Mouse (Mus musculus): ENCODE measurements around the gene St7. TPM values are rescaled to one million over a fixed set of nuclear protein-coding genes. Genes with fewer than 3 reads are reported as not detected.

The St7 gene
- polyA plus RNA-seq, 1 experiment from 2014 or later = 20.0 TPM

DNA sequence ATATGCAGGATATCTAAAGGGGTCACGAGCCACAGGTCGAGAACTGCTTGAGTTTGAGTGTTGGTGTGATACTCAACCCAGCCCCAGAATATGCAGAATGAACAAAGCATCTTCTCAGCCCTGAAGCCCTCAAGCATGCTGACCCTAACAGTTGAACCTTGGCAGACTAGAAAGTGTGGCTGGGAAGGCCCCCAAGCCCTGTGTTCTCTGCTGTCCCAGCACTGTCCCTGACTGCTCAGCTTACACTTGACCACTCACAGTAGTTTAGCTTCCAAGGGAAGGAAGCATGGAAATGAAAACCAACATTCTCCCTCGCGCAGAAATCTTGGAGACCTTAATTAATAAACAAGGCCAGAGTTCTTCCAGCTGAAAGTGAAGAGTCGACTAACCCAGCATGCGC is 219.6 kb downstream of the St7 start:
- no peak overlapping the region for H3K4me2 ChIP-seq (ENCODE audit: low read depth, severe bottlenecking)
- H3K36me3 ChIP-seq (ENCODE audit: control insufficient read depth, insufficient read depth, low read length) = no peaks in the 10 kb centered on the region
- ATAC-seq (ENCODE audit: insufficient number of reproducible peaks, low FRiP score, low TSS enrichment, low read depth) (no peak), DNase-seq (ENCODE audit: low spot score) (no peak)
- no peak overlapping the region for H3K9ac ChIP-seq (ENCODE audit: low read length)
- no peak overlapping the region for H3K27ac ChIP-seq (replicated peaks; ENCODE audit: low read depth, low read length)
- H3K4me1 ChIP-seq (ENCODE audit: control insufficient read depth, insufficient read depth, low read length) = no peaks in the 10 kb centered on the region
- H3K27me3 ChIP-seq (ENCODE audit: control insufficient read depth, insufficient read depth, low read length) = no peaks in the 10 kb centered on the region
- H3K4me3 ChIP-seq (ENCODE audit: low read depth, low read length) = no peak overlapping the region
- H3K9me3 ChIP-seq (ENCODE audit: control insufficient read depth, low read length) = no peaks in the 10 kb centered on the region
- 81% methylated on average over 6 of the region's 6 CpGs for WGBS

DNA sequence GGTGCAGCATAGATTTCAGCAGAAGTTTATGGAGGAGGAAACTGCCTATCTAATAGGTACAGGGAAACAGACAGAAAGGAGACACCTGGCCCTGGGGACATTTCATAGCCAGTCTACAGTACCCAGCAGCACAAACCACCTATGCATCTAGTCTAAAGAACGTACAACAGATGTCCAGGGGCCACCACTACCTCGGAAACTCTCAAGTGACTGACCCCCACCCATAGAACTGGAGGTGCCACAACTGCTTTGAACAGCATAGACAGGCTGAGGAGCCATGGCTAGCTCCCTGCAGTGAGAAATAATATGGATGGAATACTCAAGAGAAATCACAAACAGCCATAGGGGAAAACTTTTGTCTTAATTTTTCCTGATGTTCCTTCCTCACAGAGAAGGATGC is 220.1 kb downstream of the St7 start:
- Histone ChIP-seq H3K9ac (ENCODE audit: low read length) (no peak overlapping the region), H3K36me3 (ENCODE audit: control insufficient read depth, insufficient read depth, low read length) (no peaks in the 10 kb centered on the region), H3K4me2 (ENCODE audit: low read depth, severe bottlenecking) (no peak overlapping the region), H3K4me3 (ENCODE audit: low read depth, low read length) (no peak overlapping the region), H3K27me3 (ENCODE audit: control insufficient read depth, insufficient read depth, low read length) (no peaks in the 10 kb centered on the region), H3K9me3 (ENCODE audit: control insufficient read depth, low read length) (no peaks in the 10 kb centered on the region), H3K27ac (replicated peaks; ENCODE audit: low read depth, low read length) (no peak overlapping the region), H3K4me1 (ENCODE audit: control insufficient read depth, insufficient read depth, low read length) (no peaks in the 10 kb centered on the region)
- WGBS = 84% methylated on average over 2 of the region's 2 CpGs
- no peak for ATAC-seq (ENCODE audit: insufficient number of reproducible peaks, low FRiP score, low TSS enrichment, low read depth)
- DNase-seq (ENCODE audit: low spot score) = no peak

DNA sequence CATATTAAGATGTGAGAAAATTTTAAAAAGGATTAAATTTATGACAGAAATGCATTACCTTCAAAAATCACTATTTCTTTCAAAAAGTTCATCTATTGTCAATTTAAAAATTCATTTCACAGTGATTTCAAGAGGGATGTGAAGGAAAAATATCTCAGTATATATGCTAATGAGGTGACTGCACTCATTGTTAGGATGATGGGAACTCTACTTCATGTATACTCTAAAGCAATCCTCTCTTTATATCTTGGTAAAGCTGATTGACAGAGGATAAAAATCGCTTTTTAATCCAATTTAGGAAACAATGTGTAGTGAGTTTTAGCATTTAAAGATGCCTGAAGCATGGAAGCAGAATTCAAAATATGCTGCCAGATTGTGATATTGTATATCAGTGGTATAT is 220.6 kb downstream of the St7 start:
- Histone ChIP-seq H3K9ac (ENCODE audit: low read length) (no peak overlapping the region), H3K4me2 (ENCODE audit: low read depth, severe bottlenecking) (no peak overlapping the region), H3K27ac (replicated peaks; ENCODE audit: low read depth, low read length) (no peak overlapping the region), H3K4me3 (ENCODE audit: low read depth, low read length) (no peak overlapping the region), H3K27me3 (ENCODE audit: control insufficient read depth, insufficient read depth, low read length) (no peaks in the 10 kb centered on the region), H3K36me3 (ENCODE audit: control insufficient read depth, insufficient read depth, low read length) (no peaks in the 10 kb centered on the region), H3K4me1 (ENCODE audit: control insufficient read depth, insufficient read depth, low read length) (no peaks in the 10 kb centered on the region), H3K9me3 (ENCODE audit: control insufficient read depth, low read length) (no peaks in the 10 kb centered on the region)
- DNase-seq (ENCODE audit: low spot score) (no peak), ATAC-seq (ENCODE audit: insufficient number of reproducible peaks, low FRiP score, low TSS enrichment, low read depth) (no peak)
- WGBS = 86% methylated on average over 1 of the region's 1 CpGs

DNA sequence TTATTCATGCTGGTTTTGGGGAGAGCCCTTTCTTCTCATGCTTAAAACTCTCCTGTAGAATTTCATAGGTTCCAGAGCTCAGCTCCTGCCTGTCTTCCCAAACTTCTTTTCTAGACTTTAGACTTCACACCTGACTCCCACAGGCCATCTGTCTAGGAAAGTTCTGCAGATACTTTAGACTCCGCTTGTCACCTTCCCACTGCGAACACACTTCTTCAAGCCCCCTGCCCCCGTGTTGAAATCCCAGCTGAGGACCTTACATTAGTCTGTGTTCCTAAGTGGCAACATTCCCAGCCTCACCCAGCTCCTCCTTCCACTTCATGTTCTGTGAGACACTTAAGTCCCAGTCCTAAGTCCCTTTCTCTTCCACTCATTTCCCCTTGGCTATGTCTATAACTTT is 221.6 kb downstream of the St7 start:
- Histone ChIP-seq H3K36me3 (ENCODE audit: control insufficient read depth, insufficient read depth, low read length) (no peaks in the 10 kb centered on the region), H3K4me1 (ENCODE audit: control insufficient read depth, insufficient read depth, low read length) (no peaks in the 10 kb centered on the region), H3K27me3 (ENCODE audit: control insufficient read depth, insufficient read depth, low read length) (no peaks in the 10 kb centered on the region), H3K9ac (ENCODE audit: low read length) (no peak overlapping the region), H3K27ac (replicated peaks; ENCODE audit: low read depth, low read length) (no peak overlapping the region), H3K4me3 (ENCODE audit: low read depth, low read length) (no peak overlapping the region), H3K9me3 (ENCODE audit: control insufficient read depth, low read length) (no peaks in the 10 kb centered on the region), H3K4me2 (ENCODE audit: low read depth, severe bottlenecking) (no peak overlapping the region)
- 87% methylated on average over 3 of the region's 3 CpGs for WGBS
- ATAC-seq (ENCODE audit: insufficient number of reproducible peaks, low FRiP score, low TSS enrichment, low read depth) (no peak), DNase-seq (ENCODE audit: low spot score) (no peak)

DNA sequence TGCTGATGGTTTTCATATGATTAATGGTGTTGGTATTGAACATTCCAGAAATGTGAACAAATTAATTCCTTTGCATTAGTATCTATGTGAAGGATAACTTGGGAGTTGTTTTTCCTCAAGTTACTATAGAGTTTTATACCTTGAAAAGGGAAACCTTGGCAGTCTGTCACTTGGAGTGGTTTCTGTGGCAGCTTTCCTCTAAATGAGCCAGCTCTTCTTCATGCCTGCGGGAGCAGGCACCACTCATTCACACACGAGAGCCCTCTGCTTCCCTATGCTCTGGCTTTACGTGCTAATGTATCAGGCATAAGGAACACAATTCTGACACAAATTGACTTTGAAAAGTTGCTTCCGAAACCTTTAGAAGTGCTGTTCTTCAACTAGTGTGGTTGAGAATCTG is 224.5 kb downstream of the St7 start:
- WGBS = 83% methylated on average over 4 of the region's 4 CpGs

DNA sequence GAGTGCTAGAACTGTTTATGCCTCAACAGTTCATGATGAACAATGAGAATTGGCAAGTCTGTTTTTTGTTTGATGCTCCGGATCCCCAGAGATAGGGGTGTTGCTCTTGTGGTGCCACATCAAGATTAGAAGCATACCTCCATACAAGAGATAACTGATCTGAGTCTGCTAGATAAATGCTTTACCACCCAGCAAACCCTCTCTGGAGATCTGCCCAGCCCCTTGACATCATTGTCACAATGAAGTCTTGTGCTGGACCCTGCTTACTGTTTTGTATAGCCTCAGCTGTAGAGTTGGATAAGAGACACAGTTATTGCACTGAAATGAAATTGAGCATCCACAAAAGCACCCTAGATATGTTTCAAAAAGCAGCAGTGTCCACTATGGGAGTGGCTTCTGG is 229.4 kb downstream of the St7 start:
- no peak for ATAC-seq (ENCODE audit: insufficient number of reproducible peaks, low FRiP score, low TSS enrichment, low read depth)
- Histone ChIP-seq H3K27ac (replicated peaks; ENCODE audit: low read depth, low read length) (no peak overlapping the region), H3K9ac (ENCODE audit: low read length) (no peak overlapping the region), H3K36me3 (ENCODE audit: control insufficient read depth, insufficient read depth, low read length) (no peaks in the 10 kb centered on the region), H3K4me1 (ENCODE audit: control insufficient read depth, insufficient read depth, low read length) (no peaks in the 10 kb centered on the region), H3K9me3 (ENCODE audit: control insufficient read depth, low read length) (no peaks in the 10 kb centered on the region), H3K4me2 (ENCODE audit: low read depth, severe bottlenecking) (no peak overlapping the region), H3K4me3 (ENCODE audit: low read depth, low read length) (no peak overlapping the region), H3K27me3 (ENCODE audit: control insufficient read depth, insufficient read depth, low read length) (no peaks in the 10 kb centered on the region)
- no peak for DNase-seq (ENCODE audit: low spot score)
- 95% methylated on average over 1 of the region's 1 CpGs for whole genome bisulfite sequencing

More for the DNA sequence above, 224.5 kb downstream of the St7 start:
- H3K4me2 ChIP-seq (ENCODE audit: low read depth, severe bottlenecking) = no peak overlapping the region
- H3K27ac ChIP-seq (replicated peaks; ENCODE audit: low read depth, low read length) = no peak overlapping the region
- no peak overlapping the region for H3K9ac ChIP-seq (ENCODE audit: low read length)
- no peaks in the 10 kb centered on the region for H3K36me3 ChIP-seq (ENCODE audit: control insufficient read depth, insufficient read depth, low read length)
- no peaks in the 10 kb centered on the region for H3K4me1 ChIP-seq (ENCODE audit: control insufficient read depth, insufficient read depth, low read length)
- no peaks in the 10 kb centered on the region for H3K9me3 ChIP-seq (ENCODE audit: control insufficient read depth, low read length)
- no peaks in the 10 kb centered on the region for H3K27me3 ChIP-seq (ENCODE audit: control insufficient read depth, insufficient read depth, low read length)
- no peak overlapping the region for H3K4me3 ChIP-seq (ENCODE audit: low read depth, low read length)
- ATAC-seq (ENCODE audit: insufficient number of reproducible peaks, low FRiP score, low TSS enrichment, low read depth) = no peak
- no peak for DNase-seq (ENCODE audit: low spot score)

DNA sequence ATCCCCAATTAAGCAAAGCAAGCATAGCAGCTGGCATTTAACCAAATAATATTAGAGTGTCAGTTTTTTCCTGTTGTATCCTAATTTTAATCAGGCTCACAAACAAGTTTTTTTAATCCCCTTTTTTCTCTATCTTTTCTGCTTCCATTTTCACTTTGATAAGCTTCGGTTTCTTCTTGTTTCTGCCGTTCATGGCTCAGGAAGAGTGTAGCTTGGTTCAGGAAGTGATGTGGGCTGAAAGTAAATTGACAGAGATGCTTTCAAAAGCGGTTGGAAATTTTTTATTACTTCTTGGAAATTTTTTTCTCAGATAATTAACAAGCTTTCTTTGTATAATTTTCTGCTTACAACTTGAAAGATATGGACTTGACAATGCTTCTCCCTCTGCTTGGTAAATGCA is 230.2 kb downstream of the St7 start:
- ATAC-seq (ENCODE audit: insufficient number of reproducible peaks, low FRiP score, low TSS enrichment, low read depth) = no peak
- no peak overlapping the region for H3K9ac ChIP-seq (ENCODE audit: low read length)
- H3K36me3 ChIP-seq (ENCODE audit: control insufficient read depth, insufficient read depth, low read length) = no peaks in the 10 kb centered on the region
- WGBS = 94% methylated on average over 3 of the region's 3 CpGs
- 0 out of 2 replicates have a peak, but pooled peaks cover 3% of the 10 kb centered on the region for H3K4me1 ChIP-seq (ENCODE audit: control insufficient read depth, insufficient read depth, low read length)
- H3K4me2 ChIP-seq (ENCODE audit: low read depth, severe bottlenecking) = no peak overlapping the region
- H3K9me3 ChIP-seq (ENCODE audit: control insufficient read depth, low read length) = no peaks in the 10 kb centered on the region
- H3K27ac ChIP-seq (replicated peaks; ENCODE audit: low read depth, low read length) = no peak overlapping the region
- H3K4me3 ChIP-seq (ENCODE audit: low read depth, low read length) = no peak overlapping the region
- no peaks in the 10 kb centered on the region for H3K27me3 ChIP-seq (ENCODE audit: control insufficient read depth, insufficient read depth, low read length)
- no peak for DNase-seq (ENCODE audit: low spot score)

DNA sequence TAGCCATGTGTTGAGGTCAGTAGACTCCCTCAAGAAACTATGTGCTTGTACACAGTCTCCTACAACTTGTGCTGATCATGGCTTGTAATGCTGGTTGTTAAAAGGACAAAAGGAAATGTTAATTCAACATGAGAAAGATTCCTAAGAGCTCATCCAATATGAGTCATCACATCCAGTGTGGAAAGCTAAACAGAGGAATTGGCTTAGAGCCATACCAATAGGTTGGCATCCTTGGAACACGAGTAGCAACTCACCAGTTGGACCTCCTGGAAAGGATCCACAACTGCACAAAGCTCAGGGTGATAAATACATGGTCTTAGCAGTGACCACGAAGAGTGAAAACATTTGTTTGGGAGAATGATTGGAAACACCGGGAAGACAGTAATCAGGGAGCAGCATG is 230.6 kb downstream of the St7 start:
- DNase-seq (ENCODE audit: low spot score) (no peak), ATAC-seq (ENCODE audit: insufficient number of reproducible peaks, low FRiP score, low TSS enrichment, low read depth) (no peak)
- H3K36me3 ChIP-seq (ENCODE audit: control insufficient read depth, insufficient read depth, low read length) = no peaks in the 10 kb centered on the region
- H3K4me3 ChIP-seq (ENCODE audit: low read depth, low read length) = no peak overlapping the region
- no peak overlapping the region for H3K27ac ChIP-seq (replicated peaks; ENCODE audit: low read depth, low read length)
- H3K9ac ChIP-seq (ENCODE audit: low read length) = no peak overlapping the region
- H3K4me2 ChIP-seq (ENCODE audit: low read depth, severe bottlenecking) = no peak overlapping the region
- no peaks in the 10 kb centered on the region for H3K9me3 ChIP-seq (ENCODE audit: control insufficient read depth, low read length)
- H3K27me3 ChIP-seq (ENCODE audit: control insufficient read depth, insufficient read depth, low read length) = no peaks in the 10 kb centered on the region
- WGBS = 74% methylated on average over 3 of the region's 3 CpGs
- 0 out of 2 replicates have a peak, but pooled peaks cover 3% of the 10 kb centered on the region for H3K4me1 ChIP-seq (ENCODE audit: control insufficient read depth, insufficient read depth, low read length)

DNA sequence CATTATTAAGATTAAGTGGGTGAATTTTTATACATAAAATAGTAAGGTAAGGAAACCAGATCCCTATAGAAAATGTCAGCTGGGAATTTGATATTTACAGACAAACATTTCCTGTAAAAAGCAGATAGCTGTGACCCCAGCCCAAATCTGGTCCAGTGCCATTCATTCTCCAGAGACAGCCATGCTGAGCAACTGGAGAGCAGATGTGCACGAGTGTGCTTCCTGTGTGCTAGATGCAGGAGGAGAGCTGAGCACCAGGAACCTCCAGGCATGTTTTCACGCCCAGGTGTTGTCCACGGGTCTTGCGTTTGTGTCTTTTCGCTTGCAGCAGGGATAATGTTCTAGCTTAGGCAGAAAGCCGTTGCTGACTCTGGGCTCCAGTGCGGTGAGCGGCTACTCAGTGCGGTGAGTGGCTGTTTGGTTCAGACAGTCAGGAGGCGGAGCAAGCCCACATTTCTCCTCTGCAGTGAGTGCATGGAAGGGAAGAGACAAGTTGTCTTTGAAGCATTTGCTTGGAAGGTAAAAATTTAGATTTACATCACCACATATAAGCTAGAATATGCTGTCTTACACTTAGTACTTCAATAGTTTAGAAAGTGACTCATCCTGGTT is 231.3 kb downstream of the St7 start:
- H3K4me1 ChIP-seq (ENCODE audit: control insufficient read depth, insufficient read depth, low read length) = 0 out of 2 replicates have a peak, but pooled peaks cover 3% of the 10 kb centered on the region
- no peak overlapping the region for H3K27ac ChIP-seq (replicated peaks; ENCODE audit: low read depth, low read length)
- WGBS = 79% methylated on average over 10 of the region's 10 CpGs
- no peak overlapping the region for H3K4me2 ChIP-seq (ENCODE audit: low read depth, severe bottlenecking)
- H3K27me3 ChIP-seq (ENCODE audit: control insufficient read depth, insufficient read depth, low read length) = no peaks in the 10 kb centered on the region
- no peak overlapping the region for H3K4me3 ChIP-seq (ENCODE audit: low read depth, low read length)
- no peaks in the 10 kb centered on the region for H3K9me3 ChIP-seq (ENCODE audit: control insufficient read depth, low read length)
- no peak for DNase-seq (ENCODE audit: low spot score)
- no peaks in the 10 kb centered on the region for H3K36me3 ChIP-seq (ENCODE audit: control insufficient read depth, insufficient read depth, low read length)
- no peak overlapping the region for H3K9ac ChIP-seq (ENCODE audit: low read length)
- ATAC-seq (ENCODE audit: insufficient number of reproducible peaks, low FRiP score, low TSS enrichment, low read depth) = no peak

Measured in limb, embryonic 11.5 days (tissue).